Mouse (Mus musculus): ENCODE data around the gene Hscb.
A peak's percentile ranks its signal among the peaks of the same experiment; 100 is the strongest.

DNA sequence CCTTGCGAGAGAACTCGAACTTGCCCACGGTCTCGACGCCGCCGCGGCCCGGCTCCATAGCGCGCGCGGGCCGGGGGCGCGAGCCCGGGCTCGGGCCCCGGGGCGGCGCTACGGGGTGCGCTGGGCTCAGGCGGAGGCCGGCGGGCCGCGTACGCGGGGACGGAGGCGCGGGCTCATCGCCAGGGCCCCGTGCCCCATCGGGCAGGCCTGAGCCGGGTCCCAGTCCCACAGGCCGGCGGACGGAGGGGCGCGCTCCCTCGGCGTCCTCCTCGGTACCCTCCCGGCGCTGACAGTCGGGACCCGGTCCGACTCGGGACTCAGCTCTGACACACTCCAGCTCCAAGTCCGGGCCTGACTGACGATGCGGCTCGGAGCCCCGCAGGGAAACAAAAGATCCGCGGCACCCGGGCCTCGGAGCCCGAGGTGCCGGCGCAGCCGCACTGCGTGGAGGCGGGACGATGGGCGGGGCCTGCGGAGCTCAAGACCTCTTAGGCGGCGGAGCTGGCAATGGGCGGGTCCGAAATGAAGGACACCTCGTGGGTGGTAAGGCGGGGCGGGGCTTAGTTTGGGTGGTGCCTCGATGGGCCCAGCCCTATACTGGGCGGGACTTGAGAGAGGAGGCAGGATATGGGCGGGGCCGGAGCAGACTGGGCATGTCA is 29.8 kb downstream of the Hscb start, which contains the start of gene Ulk1:
- TF ChIP-seq CTCF (IDR thresholded peaks at IDR 0.05; ENCODE audit: insufficient read depth, low read depth, low read length) (no peak), POLR2A (IDR thresholded peaks at IDR 0.05; ENCODE audit: insufficient read depth, low read depth, low read length) (peak; percentile 99)

All from olfactory bulb, adult 2 months (tissue).